Mouse (Mus musculus): ENCODE results near the gene Vmn1r171.
"Not testable (repeated sequence)": the region's sequence is repeated elsewhere in the genome, so short reads cannot be mapped to it uniquely, and the experiment has no call there.

The Vmn1r171 gene

GRCm38 (mm10) chr7:23630422-23630821, at the start of gene Vmn1r171:
Gene Vmn1r171, plus strand, starts transcription at chr7:23630722.
- DNase-seq (ENCODE audit: low spot score): no peak

- not testable (repeated sequence) for DNase-seq (ENCODE audit: low spot score)
These were observed 24.6 kb upstream of the Vmn1r171 start, which contains the start of gene Vmn1r170 for GRCm38 (mm10) chr7:23605875-23606274. Gene Vmn1r170, plus strand, starts transcription at chr7:23606175.

- DNase-seq (ENCODE audit: low spot score): no peak
These were observed 27.5 kb downstream of the Vmn1r171 start, which contains the start of gene Vmn1r172 for GRCm38 (mm10) chr7:23658016-23658415. Gene Vmn1r172, plus strand, starts transcription at chr7:23658316.
